Mouse (Mus musculus) erythroid progenitor cell, adult 5-6 weeks (primary cell): ENCODE results near the gene Nme7. TPM values are rescaled to one million over a fixed set of nuclear protein-coding genes. Genes with fewer than 3 reads are reported as not detected.

Source experiments
- ATAC-seq: replicated peaks from 2 replicates; pipeline ENCODE4 v1.8.0; 2016; ENCODE audit warnings: moderate number of reproducible peaks, mild to moderate bottlenecking, moderate TSS enrichment, inconsistent platforms; ENCODE audit not compliant: poor library complexity, low FRiP score, severe bottlenecking
- total RNA-seq, 2 experiments: library from RNA; stranded (forward) in 1 of 2; stranded (reverse) in 1 of 2; fragments of 150-400 nt in 1 of 2; fragments of 186-747, 209-891 nt in 1 of 2; gene quantifications; 2 replicates each; pipeline versions ENCODE4 v1.2.3 to v1.2.4; 2015 to 2017; ENCODE audit warnings: low replicate concordance in 2 of 2

Gene Nme7
- total RNA-seq, 2 experiments from 2014 or later, result 3.8 to 5.3 TPM

DNA sequence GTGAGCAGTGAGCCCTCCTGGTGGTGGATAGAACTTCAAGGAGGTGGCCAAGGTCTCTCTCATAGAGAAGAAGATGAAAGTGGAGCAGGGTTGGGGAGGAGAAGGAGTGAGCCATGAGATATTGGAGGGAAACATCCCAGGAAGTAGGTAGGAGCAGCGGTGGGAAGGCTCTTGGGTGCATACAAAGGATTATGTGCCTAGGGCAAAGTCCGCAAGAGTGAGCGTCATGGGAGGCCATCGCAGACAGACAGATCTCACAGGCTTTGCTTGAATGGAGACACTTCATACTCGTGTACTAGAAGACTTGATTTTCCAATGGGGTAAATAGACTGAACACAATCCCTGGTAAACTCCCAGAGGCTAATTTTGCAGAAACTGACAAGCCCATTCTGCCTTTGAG lies 14.6 kb downstream of the Nme7 start:
- ATAC-seq, result no peak

DNA sequence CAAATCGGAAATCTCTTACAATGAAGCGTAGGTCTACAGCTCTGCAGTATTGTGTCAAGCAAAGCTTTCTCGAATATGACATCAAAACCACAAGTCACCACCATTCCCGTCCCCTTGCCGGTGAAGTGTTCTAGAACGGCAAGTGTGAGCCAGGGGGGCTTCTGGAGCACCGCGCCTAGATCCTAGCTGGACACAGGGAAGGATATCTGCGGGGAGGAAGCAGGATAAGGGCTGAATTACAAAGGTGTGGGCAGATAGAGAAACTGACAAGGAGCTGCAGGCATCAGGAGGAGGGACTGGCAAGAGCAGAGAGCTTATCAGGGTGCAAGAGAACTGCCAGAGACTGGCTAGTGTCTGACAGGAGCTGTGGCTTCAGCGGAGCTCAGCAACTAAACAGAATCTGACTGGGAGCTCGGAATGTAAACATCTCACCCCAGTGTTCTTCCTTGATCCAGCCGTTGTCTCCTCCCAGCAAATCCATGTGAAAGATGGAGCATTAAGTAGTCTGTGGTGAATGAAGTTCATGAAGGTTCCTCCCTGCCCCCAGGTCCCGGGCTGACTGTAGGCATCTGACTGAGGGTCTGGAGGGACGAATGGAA lies 15.7 kb downstream of the Nme7 start:
- ATAC-seq, result no peak

DNA sequence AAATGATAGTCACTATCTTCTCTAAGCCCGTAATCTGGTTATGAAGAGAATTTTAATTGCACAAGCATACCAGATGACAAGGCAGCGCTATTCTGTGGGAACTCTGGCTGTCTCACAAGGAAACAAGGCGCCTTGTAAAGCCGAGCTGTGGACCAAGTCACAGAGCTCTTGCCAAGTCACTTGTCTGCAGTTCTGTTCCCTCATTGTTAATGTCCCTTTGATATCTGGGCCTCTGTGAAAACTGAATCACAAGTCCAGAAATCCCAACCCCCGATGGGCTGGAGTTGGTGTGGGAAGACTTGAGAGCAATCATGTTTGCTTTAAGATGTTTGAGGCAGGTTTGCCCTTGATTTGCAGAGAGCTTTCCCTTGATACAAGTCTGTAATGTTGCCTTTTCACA lies 16.8 kb downstream of the Nme7 start:
- no peak for ATAC-seq

DNA sequence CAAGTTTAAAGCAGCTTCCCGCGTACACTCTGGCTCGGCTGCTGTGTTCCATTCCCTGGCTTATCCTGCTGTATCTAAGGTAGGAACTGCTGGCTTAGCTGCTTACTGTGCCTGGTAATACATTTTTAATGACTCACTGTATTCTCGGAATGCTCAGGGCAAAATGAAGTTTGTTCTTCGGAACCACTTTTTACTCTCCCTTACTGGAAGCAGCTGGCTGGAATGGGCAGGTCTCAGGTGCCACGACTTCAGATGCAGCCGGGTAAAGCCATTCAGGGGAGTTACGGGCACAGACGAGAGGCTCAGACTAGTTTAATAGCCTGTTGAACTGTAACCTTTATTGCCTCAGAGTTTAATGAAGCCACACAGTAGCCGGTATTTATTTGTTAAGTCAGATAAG lies 17.5 kb downstream of the Nme7 start:
- ATAC-seq, result no peak

DNA sequence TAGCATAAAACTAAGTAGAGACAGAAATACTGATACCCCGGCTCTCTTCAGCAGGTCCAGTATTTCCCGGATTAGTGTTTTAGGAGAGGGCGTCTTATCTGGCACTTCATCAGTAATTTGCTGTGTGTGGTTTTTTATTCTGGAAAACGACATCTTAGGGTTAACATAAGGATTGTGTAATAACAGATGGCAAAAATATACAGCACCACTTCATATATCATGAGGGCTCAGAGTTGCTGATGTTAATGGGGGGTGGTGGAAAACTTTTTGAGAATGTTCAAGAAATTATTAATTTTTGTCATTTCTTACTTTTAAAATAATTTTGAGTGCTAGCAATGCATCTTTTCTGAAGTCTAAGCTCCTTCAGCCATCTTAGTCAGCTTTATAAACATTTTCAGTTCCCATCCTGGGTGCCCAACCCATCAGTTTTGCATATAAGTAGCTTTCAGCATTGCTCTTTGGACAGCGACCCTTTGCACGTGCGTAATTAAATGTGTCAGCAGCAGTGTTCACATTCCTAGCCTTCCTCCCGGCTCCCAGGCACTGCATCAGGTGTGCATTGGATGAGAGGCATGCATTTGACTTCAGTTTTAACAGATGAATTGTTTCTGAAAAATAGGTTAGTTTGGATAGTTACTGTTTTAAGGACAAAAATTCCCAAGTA lies 19.2 kb downstream of the Nme7 start:
- ATAC-seq, result no peak

DNA sequence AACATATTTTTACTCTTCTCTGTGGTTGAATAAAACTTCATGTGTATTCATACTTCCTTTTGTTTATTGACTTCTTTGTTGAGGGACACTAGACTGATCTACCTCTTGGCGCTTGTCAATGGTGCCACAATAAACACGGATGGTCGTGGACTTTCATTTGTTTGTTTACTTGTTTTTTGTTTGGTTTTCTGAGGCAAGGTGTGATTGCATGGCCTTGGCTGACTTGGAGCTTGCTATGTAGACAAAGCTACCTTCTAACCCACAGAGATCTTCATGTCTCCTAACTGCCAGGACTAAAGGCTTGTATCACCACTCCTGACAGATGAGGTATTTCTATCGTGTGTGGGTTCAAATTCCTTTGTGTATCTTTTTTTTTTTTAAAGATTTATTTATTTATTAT lies 20.3 kb downstream of the Nme7 start:
- no peak for ATAC-seq

DNA sequence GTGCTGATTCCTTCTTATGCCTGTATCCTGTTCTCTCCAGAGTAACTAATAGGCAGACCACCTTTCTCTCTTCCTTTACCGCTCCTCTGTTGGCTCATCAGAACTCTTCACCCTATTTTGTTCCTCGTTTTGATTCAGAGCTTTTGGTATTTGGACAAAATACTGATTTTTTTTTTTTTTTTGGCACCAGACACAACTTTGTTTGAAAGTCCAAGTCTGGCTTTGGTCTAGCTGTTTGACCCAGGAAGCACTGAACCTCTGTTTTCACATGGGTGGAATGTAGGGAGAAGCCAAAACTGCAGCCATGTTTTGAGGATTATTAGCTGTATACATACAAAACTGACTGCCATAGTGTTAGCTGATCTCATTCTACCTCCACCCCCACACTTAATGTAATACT lies 21.0 kb downstream of the Nme7 start:
- ATAC-seq, result no peak

DNA sequence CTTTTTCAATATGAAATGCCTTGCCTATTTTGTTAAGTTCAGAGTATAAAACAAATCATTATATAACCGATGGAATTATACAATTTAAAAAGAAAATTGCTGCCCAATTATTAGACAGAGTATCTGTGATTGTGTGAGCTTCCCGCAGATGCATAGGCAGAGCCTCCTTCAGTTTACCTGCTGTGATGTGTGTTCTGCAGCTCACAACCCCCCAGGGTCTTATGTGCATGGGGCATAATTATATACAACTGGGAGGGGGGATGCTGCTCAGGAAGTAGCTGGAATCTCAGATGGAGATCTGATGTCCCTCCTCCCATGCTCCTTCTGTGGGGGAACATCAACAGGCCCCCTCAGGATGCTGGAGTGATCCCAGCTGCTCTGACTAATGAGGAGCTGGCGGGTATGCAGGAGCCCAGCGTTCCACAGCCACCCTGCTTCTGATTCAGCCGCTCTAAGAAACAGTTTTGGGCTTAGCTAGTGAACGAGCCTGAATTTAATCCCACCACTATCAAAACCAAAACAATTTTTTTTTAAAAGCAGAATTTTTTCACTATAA lies 22.8 kb downstream of the Nme7 start:
- no peak for ATAC-seq

DNA sequence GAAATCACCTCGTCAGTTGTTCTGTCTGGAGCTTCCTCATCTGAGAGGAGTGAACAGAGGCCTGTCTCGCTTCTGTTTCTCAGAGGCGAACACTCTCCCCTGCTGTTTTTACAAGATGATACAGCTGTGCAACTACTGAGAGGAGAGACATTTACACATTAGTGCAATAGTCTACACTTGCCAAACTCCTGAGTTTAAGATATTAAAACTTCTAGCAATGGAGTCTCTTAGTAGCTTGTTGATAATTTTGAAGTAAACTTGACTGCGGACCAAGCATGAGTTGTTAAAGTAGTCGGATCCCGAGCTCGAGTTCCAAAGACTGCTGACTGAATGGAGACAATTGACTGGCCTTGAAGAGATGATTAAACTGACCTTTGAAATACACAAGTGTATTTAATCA lies 23.8 kb downstream of the Nme7 start:
- ATAC-seq, result no peak

DNA sequence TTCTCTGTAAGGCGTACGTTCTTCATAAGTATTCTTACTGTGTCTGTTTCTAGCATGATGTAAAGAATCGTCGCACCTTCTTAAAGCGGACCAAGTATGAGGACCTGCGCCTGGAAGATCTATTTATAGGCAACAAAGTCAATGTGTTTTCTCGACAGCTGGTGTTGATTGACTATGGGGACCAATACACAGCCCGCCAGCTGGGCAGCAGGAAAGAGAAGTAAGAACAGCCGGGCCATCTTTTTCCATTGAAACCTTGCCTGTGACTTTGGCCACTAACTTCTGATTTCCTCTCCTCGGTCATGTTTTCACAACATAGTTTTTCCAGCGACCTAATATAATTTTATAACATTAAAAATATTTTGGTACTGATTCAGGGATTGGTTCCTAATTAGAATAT lies 28.6 kb downstream of the Nme7 start:
- ATAC-seq, result no peak

DNA sequence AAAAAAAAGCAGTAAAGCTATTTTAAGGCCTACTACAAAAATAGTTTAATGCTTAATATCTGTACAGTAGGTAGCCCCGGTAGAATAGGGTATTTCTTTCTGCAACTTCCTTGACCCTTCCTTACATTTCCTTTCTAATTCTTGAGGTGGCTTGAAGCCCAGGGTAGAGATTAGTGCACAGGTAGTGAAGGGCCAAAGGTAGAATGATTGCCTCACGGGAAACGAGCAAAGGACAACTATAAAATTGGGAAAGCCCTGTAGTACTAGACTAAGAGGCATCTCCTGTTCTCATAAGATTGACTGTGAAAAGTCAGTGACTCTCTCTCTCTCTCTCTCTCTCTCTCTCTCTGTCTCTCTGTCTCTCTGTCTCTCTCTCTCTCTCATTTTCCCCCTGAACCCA lies 31.5 kb downstream of the Nme7 start:
- no peak for ATAC-seq

DNA sequence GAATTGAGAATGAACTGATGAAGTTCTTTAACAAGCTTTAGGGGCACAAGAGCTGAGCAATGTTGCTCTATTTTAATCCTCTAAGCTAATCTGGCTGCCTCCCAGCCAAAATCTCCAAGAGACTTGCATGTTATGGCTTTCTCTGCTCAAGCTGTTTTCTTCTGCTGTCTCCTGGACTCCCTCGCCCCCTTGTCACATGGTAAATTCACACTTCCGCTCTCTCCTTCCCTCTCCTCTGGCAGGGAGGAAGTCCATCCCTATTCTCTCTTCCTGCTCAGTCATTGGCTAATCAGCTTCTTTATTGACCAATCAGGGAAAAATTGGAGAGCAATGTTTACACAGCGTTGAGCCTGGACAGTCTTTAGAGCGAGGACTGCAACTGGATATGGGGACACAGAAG lies 31.9 kb downstream of the Nme7 start:
- ATAC-seq, result no peak

DNA sequence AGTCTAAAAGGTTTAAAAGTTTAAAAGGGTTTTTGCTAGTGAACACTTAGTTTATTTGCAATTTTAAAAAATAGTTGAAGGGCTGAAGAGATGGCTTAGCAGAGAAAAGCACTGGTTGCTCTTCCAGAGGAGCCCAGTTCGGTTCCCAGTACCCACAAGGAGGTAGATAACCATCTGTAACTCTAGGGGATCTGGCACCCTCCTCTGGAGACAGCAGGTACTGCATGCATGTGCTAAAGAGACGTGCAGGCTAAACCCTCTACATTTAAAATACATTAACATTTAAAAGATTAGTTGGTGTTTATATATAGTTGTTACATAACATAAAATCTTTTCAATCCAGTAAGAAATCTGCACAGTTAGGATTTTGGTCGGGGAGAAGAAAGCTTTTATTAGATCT lies 38.2 kb downstream of the Nme7 start:
- no peak for ATAC-seq

DNA sequence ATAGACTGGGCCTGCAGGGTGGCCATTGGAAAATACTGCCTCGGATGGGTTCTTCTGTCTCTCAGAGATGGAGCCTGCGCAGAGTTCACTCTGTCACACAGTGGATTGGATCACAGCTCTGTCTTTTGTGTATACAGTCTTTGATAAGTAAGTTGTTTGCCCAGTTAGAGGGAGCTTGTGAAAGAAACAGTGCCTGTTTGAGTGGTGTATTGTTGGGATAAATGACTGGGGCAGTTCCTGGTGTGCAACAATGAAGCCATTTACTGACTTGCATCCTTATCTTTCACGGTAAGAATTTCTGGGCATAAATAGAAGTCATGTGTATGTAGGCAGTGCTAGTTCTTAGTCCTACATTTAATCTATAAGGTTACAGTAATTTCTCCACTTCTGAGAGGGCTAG lies 49.5 kb downstream of the Nme7 start:
- no peak for ATAC-seq

DNA sequence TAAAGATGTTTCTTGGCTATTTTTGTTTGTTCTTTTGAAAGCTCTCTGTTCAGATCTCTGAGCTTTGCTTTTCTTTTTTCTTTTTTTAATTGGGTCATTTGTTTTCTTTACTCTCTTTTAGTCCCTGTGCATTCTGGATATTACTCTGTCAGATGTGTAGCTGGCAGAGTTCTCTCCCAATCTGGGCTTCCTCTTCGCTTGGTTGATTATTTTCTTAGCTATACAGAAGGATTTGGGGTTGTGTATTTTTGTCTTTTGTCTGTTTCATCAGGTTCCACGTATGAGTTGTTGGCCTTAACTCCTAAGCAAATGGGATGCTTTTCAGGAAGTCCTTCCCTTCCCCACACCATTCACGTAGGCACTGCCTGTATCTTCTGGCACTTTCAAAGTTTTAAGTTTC lies 54.1 kb downstream of the Nme7 start:
- ATAC-seq, result no peak

DNA sequence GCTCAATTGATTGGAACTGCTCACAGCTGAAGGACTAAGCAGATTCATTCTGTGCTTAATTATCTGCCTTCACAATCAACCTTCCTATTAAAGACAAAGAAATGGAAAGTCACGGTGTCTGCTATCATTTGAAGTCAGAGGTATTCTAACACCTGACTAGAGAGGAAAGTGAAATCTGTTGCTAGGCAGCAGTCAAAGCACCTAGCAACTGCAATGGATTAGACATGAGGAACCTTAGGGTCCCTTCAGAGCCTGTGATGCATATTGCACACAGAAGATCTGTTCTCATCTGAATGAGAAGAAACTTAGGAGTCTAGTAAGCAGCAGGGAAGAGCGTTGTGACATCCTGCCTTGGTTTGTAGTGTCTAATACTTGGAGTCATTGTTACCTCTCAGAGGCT lies 58.1 kb downstream of the Nme7 start:
- ATAC-seq, result no peak

DNA sequence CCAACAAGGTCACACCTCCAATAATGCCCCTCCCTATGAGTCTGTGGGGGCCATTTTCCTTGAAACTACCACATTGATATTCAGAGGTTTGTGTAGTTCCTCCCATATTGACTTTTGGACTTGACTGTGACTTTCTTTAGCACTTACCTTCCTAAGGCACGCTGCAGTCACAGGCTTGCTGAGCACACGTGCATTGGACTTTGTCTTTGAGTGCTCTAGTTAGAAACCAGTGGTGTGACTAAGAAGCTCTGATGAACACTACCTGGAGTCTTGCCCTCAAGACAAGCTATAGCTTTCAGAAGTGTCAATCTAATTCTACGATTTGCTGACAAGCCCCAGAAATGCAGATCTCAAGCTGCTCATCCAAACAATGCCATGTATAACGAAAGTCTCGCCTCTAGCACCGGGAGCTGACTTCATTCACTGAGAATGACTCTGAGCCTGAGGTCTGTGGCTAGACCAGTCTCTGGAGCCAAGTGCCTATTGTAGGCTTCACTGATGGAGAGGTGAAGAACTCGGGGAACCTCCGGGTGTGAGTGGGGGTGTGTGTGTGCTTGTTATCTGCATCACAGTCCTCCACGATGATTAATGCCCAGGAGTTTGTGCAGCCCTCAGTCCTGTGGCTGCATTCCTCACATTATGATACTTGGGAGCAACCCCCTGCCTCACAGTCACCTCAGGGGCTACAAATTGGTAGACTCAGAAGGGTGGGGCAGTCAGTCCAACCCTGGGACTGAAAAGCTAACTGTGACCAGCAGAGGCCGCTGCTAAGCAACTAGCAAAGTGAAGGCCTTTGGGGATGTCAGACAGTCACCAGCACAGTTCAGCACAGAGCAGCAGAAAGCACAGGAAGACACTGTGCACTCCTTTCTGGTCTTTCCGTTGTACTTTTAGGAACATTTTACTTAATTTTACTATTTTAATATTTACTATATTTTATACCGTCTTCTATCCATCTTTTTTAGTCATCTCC lies 62.5 kb downstream of the Nme7 start:
- ATAC-seq, result peak; percentile 65; the same call in 1 of the 2 replicates

DNA sequence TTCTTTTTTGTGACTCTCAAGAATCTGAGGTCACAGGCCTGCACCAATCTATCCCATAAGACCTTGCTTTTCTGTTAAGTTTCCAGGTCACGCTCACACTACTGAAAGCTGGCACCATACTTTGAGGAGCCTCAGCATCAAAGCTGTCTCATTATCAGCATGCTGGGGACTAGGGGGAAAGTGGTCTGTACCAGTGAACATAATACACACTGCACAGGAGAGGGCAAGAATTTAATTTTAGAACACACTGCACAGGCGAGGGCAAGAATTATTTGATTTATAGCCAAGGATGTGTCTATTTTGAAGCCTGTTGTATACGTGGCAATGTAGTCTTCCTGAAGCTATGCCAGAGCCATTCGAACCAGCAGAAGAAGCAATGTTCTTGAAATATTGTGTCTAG lies 64.2 kb downstream of the Nme7 start:
- no peak for ATAC-seq

DNA sequence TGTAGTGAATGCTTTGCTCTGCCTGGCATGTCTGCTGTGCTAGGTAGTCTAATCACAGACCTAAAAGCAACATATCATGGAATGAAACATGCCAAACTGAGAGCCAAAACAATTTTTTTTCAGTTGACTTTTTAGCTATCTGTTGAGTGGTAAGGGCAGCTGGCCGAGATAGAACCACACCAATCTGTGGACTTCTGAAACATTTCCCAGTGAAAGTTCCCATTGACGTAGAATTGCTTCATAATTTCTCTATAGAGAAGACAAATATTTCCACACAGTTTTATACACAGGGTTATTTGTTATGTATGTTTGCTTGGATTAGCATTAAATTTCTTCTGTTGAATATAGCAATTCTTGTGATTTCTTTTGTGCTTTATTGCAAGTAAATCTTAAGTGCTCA lies 65.9 kb downstream of the Nme7 start:
- ATAC-seq, result no peak

DNA sequence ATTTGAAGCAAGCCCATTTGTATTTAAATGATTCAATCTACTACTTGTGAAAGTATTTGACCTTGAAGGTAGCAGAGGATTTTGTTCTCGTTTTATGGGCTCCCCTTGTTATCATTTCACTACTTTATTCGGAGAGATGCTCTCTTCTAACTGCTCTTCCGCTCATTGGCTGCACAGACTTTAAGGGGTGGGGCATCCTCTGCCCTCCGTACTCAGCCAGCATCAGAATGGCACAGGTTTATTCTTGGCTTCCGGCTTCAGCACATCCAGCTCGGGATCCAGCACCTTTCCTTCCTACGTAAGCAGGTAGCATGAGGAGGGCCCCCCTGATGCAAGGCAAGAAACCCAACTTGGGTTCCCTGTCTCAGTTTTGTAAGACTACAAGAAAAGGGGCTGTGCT lies 69.1 kb downstream of the Nme7 start:
- ATAC-seq, result no peak

DNA sequence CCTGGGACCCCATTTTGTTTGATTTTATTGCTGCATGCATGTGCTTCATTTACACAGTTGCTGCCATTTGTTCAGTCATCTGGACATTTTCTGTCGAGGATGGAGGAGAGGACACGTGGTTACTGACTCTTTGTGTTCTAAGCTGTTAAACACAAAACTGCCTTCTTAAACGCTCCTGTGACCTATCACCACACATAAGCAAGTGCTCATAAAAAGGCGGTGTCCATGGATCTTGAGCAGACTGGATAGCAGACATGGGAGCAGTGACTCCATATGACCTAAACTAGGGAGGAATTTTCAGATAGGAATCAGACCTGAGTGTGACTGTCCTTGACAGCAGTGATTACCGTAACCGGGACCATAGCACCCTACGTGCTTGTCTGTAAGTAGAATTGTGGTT lies 70.1 kb downstream of the Nme7 start:
- ATAC-seq, result no peak
